Mouse (Mus musculus): Measurements from ENCODE around the gene Cavin2. TPM values are rescaled to one million over a fixed set of nuclear protein-coding genes. Genes with fewer than 3 reads are reported as not detected.

The Cavin2 gene
- polyA plus RNA-seq, 1 experiment from 2014 or later = 353 TPM

- no peaks in the 10 kb centered on the region for H3K4me1 ChIP-seq (ENCODE audit: insufficient read depth, low read depth, low read length)
- no peaks in the 10 kb centered on the region for H3K36me3 ChIP-seq (ENCODE audit: insufficient read depth, low read length)
- H3K27ac ChIP-seq (ENCODE audit: low read length) = no peak overlapping the region
- H3K4me3 ChIP-seq (ENCODE audit: low read depth, low read length) = no peak overlapping the region
- DNase-seq (ENCODE audit: low spot score) (no peak), ATAC-seq (no peak)
- TF ChIP-seq CTCF (IDR thresholded peaks at IDR 0.05) (no peak), EP300 (IDR thresholded peaks at IDR 0.05) (no peak)
- no peaks in the 10 kb centered on the region for H3K9me3 ChIP-seq (ENCODE audit: low read length)
- H3K9ac ChIP-seq (replicated peaks; ENCODE audit: low read depth) = no peak overlapping the region
- H3K27me3 ChIP-seq (replicated peaks; ENCODE audit: insufficient read depth, low read length) = no peaks in the 10 kb centered on the region
- no peak overlapping the region for H3K4me2 ChIP-seq (replicated peaks; ENCODE audit: low read depth, low read length)
- WGBS = 84% methylated on average over 7 of the region's 7 CpGs
Measured at GRCm38 (mm10) chr1:51348631-51349030, 59.7 kb downstream of the Cavin2 start.

GRCm38 (mm10) chr1:51349291-51349967, 60.5 kb downstream of the Cavin2 start:
- Histone ChIP-seq H3K9me3 (ENCODE audit: low read length) (no peaks in the 10 kb centered on the region), H3K9ac (replicated peaks; ENCODE audit: low read depth) (no peak overlapping the region), H3K4me2 (replicated peaks; ENCODE audit: low read depth, low read length) (no peak overlapping the region), H3K4me1 (ENCODE audit: insufficient read depth, low read depth, low read length) (no peaks in the 10 kb centered on the region), H3K4me3 (ENCODE audit: low read depth, low read length) (no peak overlapping the region), H3K27ac (ENCODE audit: low read length) (no peak overlapping the region), H3K27me3 (replicated peaks; ENCODE audit: insufficient read depth, low read length) (no peaks in the 10 kb centered on the region), H3K36me3 (ENCODE audit: insufficient read depth, low read length) (no peaks in the 10 kb centered on the region)
- DNase-seq (ENCODE audit: low spot score) (no peak), ATAC-seq (no peak)
- TF ChIP-seq EP300 (IDR thresholded peaks at IDR 0.05) (no peak), CTCF (IDR thresholded peaks at IDR 0.05) (no peak)
- WGBS = 53% methylated on average over 7 of the region's 7 CpGs

Other genes with a start within 250 kb of the Cavin2 start
- gene Nabp1, start 189.3 kb downstream of the Cavin2 start, polyA plus RNA-seq (2015; fragmentation: Nextera tagmentation; extraction: Ambion mirVana) = 20.0 and 25.0 TPM in 2 replicates